Mouse (Mus musculus) heart, postnatal 0 days (tissue): Measurements from ENCODE around the gene Hsf5. TPM values are rescaled to one million over a fixed set of nuclear protein-coding genes. Genes with fewer than 3 reads are reported as not detected.
A peak's percentile ranks its signal among the peaks of the same experiment; 100 is the strongest.

Experiments
- ATAC-seq: fragments of 200-750 bp; cut with Nextera tagmentation; 2 replicates; pipeline ENCODE4 v1.8.0; 2017; ENCODE audit warnings: low read depth, moderate number of reproducible peaks, moderate library complexity; ENCODE audit not compliant: insufficient read depth
- DNase-seq: peaks from one replicate; pipeline ENCODE4 v3.0.0-alpha.2; 2016; ENCODE audit warnings: low spot score
- H3K27ac ChIP-seq: fragments of 300-500 bp; sonication (generic); 2 replicates; pipeline ENCODE4 v1.5.1; 2014; ENCODE audit warnings: low read depth, mild to moderate bottlenecking
- H3K27me3 ChIP-seq: fragments of 300-500 bp; sonication (generic); 2 replicates; pipeline ENCODE4 v1.6.1; 2014; ENCODE audit warnings: low read length, mixed read lengths; ENCODE audit not compliant: control insufficient read depth, insufficient read depth
- H3K36me3 ChIP-seq: fragments of 300-500 bp; sonication (generic); replicated peaks from 2 replicates; pipeline ENCODE4 v1.6.1; 2014; ENCODE audit warnings: low read length, mixed read lengths; ENCODE audit not compliant: control insufficient read depth, insufficient read depth
- H3K4me1 ChIP-seq: fragments of 300-500 bp; sonication (generic); 2 replicates; pipeline ENCODE4 v1.6.1; 2014; ENCODE audit warnings: antibody characterized with exemption; ENCODE audit not compliant: control insufficient read depth, insufficient read depth
- H3K4me2 ChIP-seq: fragments of 300-500 bp; sonication (generic); 2 replicates; pipeline ENCODE4 v1.6.1; 2014; ENCODE audit warnings: low read depth, mild to moderate bottlenecking, low read length, moderate library complexity
- H3K4me3 ChIP-seq: fragments of 300-500 bp; sonication (generic); 2 replicates; pipeline ENCODE4 v1.5.1; 2014; ENCODE audit warnings: low read depth, low read length
- H3K9ac ChIP-seq: fragments of 300-500 bp; sonication (generic); replicated peaks from 2 replicates; pipeline ENCODE4 v1.6.1; 2014; ENCODE audit warnings: low read depth, low read length, mixed read lengths
- H3K9me3 ChIP-seq: fragments of 300-500 bp; sonication (generic); replicated peaks from 2 replicates; pipeline ENCODE4 v1.6.1; 2016; ENCODE audit warnings: low read length; ENCODE audit not compliant: control insufficient read depth
- CTCF ChIP-seq: IDR thresholded peaks from 2 replicates; pipeline ENCODE4 v1.5.1; 2016; ENCODE audit warnings: antibody characterized with exemption, control low read depth, low read depth
- EP300 ChIP-seq: IDR thresholded peaks from 2 replicates; pipeline ENCODE4 v1.6.1; 2016; ENCODE audit warnings: antibody characterized with exemption, low read depth
- WGBS: fragments of 180-500 bp; shearing (Covaris S2); extraction: QIAGEN DNeasy Blood & Tissue Kit; methylation state at CpG from one replicate; pipeline ENCODE4 v1.1.7; 2014; 5-methylcytosine and 5-hydroxymethylcytosine counted together
- polyA plus RNA-seq: library from polyadenylated mRNA; unstranded; fragments of >200 nt; fragmentation: Nextera tagmentation; extraction: Ambion mirVana; gene quantifications from 2 replicates; pipeline ENCODE4 v1.2.1, GENCODE M21; 2015
- total RNA-seq: library from RNA; depleted of rRNA; stranded (reverse); fragments of >200 nt; gene quantifications from 2 replicates; pipeline ENCODE4 v1.2.3, GENCODE M21; 2014; ENCODE audit warnings: low replicate concordance

Gene Hsf5
- total and polyA plus RNA-seq, 2 experiments from 2014 or later = 0.03 TPM; not detected in 1

DNA sequence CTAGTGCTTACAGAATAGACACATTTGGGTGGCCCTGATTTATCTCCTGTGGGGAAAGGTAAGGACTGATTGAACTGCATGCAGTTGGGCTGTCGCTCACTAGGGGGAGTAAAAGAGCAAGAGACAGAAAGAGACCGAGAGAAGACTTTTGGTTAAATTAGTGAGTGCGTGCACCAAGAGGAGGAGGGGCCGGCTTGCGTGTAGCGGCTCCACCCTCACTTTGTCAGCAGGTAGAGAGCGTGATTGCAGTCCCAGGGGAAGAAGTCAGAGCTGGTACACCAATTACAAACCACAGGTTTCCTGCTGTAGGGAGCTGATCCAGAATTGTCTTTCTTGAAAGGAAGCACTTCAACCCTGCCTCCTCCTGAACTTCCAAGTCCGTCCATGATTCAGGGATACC lies 45.4 kb downstream of the Hsf5 start, which contains the start of gene Rnf43:
Gene Rnf43, plus strand, starts transcription at position 316 of the 400 bp plus-strand sequence.
- Histone ChIP-seq H3K4me3 (peak within 1 kb of the TSS; percentile 34), H3K9ac (no peak within 1 kb of the TSS), H3K27me3 (peaks cover 15% of the 10 kb centered on the region), H3K27ac (no peak within 1 kb of the TSS), H3K4me2 (peak within 1 kb of the TSS; percentile 52), H3K36me3 (no peaks in the 10 kb centered on the region), H3K4me1 (no peaks in the 10 kb centered on the region), H3K9me3 (no peaks in the 10 kb centered on the region)
- TF ChIP-seq EP300 = no peak
- peak; percentile 86 for TF ChIP-seq CTCF
- 1% methylated on average over 8 of the region's 8 CpGs for WGBS
- ATAC-seq (peak; percentile 74; the same call in 1 of the 2 replicates), DNase-seq (peak; percentile 83)

DNA sequence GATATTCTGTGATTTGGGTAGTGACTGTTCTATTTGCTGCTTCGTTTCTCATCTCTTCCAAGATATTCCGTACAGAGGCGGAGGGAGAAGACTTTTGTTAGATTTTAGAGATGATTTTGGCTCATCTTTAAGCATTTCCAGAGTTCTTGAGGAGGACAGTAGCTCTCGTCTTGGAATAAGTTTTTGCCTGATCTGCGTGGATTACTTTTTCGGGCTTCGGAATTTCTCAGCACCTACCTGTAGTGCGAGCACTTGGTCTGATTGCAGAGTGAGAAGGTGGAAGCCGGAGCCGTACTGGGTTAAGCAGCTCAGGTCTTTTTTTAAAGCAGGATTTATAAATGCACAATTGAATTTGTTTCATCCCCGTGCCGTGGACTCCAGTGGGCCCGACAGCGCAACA lies 45.9 kb downstream of the Hsf5 start:
- no peaks in the 10 kb centered on the region for H3K4me1 ChIP-seq
- ATAC-seq = no peak
- H3K27me3 ChIP-seq = peaks cover 15% of the 10 kb centered on the region
- peak overlapping the region; percentile 52 for H3K4me2 ChIP-seq
- H3K27ac ChIP-seq = no peak overlapping the region
- 15% methylated on average over 14 of the region's 14 CpGs for WGBS
- no peaks in the 10 kb centered on the region for H3K9me3 ChIP-seq
- H3K9ac ChIP-seq = no peak overlapping the region
- TF ChIP-seq CTCF (no peak), EP300 (no peak)
- peak overlapping the region; percentile 34 for H3K4me3 ChIP-seq
- no peak for DNase-seq
- no peaks in the 10 kb centered on the region for H3K36me3 ChIP-seq

DNA sequence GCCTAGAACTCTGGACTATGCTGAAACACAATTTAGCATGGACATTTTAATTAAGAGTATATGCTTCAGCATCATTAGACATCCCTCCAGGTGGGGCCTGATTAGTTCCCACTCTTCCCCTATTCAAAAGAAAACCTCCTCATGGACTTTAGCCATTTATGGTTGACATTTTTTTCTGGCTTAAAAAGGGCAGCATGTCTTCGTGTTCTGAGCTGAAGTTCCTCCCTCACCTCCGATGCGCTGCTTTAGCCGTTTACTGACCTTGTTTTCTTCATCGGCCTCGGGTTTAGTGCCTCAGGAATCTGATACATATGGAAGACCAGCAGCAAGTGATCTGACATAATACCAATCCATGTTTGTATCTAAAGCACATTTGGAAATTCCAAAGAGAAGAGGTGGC lies 47.0 kb downstream of the Hsf5 start:
- no peaks in the 10 kb centered on the region for H3K4me1 ChIP-seq
- no peak overlapping the region for H3K4me3 ChIP-seq
- peaks cover 15% of the 10 kb centered on the region for H3K27me3 ChIP-seq
- H3K9ac ChIP-seq = no peak overlapping the region
- H3K4me2 ChIP-seq = no peak overlapping the region
- H3K9me3 ChIP-seq = no peaks in the 10 kb centered on the region
- no peak overlapping the region for H3K27ac ChIP-seq
- ATAC-seq = no peak
- TF ChIP-seq CTCF = no peak
- no peak for TF ChIP-seq EP300
- H3K36me3 ChIP-seq = no peaks in the 10 kb centered on the region
- no peak for DNase-seq
- WGBS = 85% methylated on average over 6 of the region's 6 CpGs

DNA sequence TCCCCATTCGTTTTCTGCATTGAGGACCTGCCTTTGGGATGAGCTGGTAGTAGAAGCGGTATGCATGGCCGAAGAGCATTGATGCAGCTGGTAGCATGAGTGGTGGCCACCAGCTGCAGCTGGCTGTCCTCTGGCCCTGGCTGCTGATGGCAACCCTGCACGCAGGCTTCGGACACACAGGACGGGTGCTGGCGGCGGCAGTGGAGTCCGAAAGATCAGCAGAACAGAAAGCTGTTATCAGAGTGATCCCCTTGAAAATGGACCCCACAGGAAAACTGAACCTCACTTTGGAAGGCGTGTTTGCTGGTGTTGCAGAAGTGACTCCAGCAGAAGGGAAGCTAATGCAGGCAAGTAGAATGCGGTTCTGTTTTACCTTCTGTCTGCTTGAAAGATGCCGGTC lies 47.6 kb downstream of the Hsf5 start:
- no peak overlapping the region for H3K4me2 ChIP-seq
- no peak for ATAC-seq
- no peak overlapping the region for H3K4me3 ChIP-seq
- TF ChIP-seq CTCF (no peak), EP300 (no peak)
- H3K4me1 ChIP-seq = no peaks in the 10 kb centered on the region
- DNase-seq = no peak
- H3K9ac ChIP-seq = no peak overlapping the region
- H3K36me3 ChIP-seq = no peaks in the 10 kb centered on the region
- peaks cover 15% of the 10 kb centered on the region for H3K27me3 ChIP-seq
- 84% methylated on average over 12 of the region's 12 CpGs for WGBS
- H3K27ac ChIP-seq = no peak overlapping the region
- H3K9me3 ChIP-seq = no peaks in the 10 kb centered on the region

DNA sequence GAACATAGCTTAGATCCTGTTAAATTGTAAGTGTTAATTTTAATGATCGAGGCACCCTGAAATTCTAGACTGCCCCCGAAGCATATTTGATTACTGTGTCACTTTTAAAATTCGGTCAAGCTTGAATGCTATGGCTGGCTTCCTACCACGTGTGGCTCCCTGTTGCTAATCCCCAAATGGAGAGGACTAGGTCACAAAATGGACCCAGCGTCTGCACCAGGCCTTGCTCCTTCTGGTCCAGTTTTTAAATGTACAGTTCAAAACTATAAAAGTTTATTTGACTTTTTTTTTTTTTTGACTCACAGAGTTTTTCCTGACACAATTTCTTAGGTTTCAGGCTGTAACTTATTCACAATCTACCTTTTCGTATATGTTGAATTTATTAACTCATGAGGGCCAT lies 48.3 kb downstream of the Hsf5 start:
- Histone ChIP-seq H3K27me3 (peaks cover 15% of the 10 kb centered on the region), H3K9me3 (no peaks in the 10 kb centered on the region), H3K4me1 (no peaks in the 10 kb centered on the region), H3K9ac (no peak overlapping the region), H3K36me3 (no peaks in the 10 kb centered on the region), H3K4me2 (no peak overlapping the region), H3K4me3 (no peak overlapping the region), H3K27ac (no peak overlapping the region)
- no peak for ATAC-seq
- WGBS = 82% methylated on average over 6 of the region's 6 CpGs
- no peak for DNase-seq
- TF ChIP-seq CTCF (no peak), EP300 (no peak)

DNA sequence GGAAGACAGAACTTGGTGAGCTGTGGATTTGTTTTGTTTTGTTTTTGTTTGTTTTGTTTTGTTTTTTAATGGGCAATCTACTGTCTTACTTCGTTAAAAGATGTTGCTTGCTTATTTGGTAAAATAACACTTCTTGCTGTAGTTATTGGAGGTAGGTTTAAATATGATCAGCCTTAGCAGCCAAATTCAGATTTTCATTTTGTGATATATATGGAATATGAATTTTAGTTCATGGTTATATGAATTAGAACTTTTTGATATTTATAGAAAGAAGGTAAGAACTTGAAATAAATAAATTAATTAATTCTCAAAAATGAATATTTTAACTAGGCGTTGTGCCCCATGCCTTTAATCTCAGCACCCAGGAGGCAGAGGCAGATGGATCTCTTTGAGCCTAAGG lies 48.7 kb downstream of the Hsf5 start:
- no peak overlapping the region for H3K9ac ChIP-seq
- 74% methylated on average over 2 of the region's 2 CpGs for WGBS
- no peaks in the 10 kb centered on the region for H3K36me3 ChIP-seq
- H3K4me2 ChIP-seq = no peak overlapping the region
- no peak for DNase-seq
- no peaks in the 10 kb centered on the region for H3K9me3 ChIP-seq
- H3K27me3 ChIP-seq = peaks cover 15% of the 10 kb centered on the region
- no peaks in the 10 kb centered on the region for H3K4me1 ChIP-seq
- H3K27ac ChIP-seq = no peak overlapping the region
- no peak overlapping the region for H3K4me3 ChIP-seq
- no peak for ATAC-seq
- TF ChIP-seq EP300 (no peak), CTCF (no peak)
